Mouse (Mus musculus) MEL (cell line): Measurements from ENCODE around the gene Tnfaip1. TPM values are rescaled to one million over a fixed set of nuclear protein-coding genes. Genes with fewer than 3 reads are reported as not detected.

Source experiments
- DNase-seq: peaks from one replicate; pipeline ENCODE4 v3.0.0; 2011; ENCODE audit warnings: low read depth, low spot score
- H3K27ac ChIP-seq: 2 replicates; pipeline ENCODE4 v1.5.1; 2012; ENCODE audit warnings: low read depth, mild to moderate bottlenecking, control low read depth, low read length, moderate library complexity; ENCODE audit not compliant: control insufficient read depth
- H3K27me3 ChIP-seq, 2 experiments: fragments of 150-350 bp in 1 of 2; sonication (generic) in 1 of 2; 2 replicates each; pipeline ENCODE4 v1.6.1; 2012; ENCODE audit warnings: low read length in 2 of 2, mild to moderate bottlenecking in 2 of 2, improper control_type of control experiment in 1 of 2, moderate library complexity in 1 of 2; ENCODE audit not compliant: insufficient read depth in 2 of 2, control insufficient read depth in 1 of 2
- H3K36me3 ChIP-seq, 2 experiments: 2 replicates each; pipeline ENCODE4 v1.6.1; 2012 to 2014; ENCODE audit warnings: low read length in 2 of 2, improper control_type of control experiment in 1 of 2, inconsistent platforms in 1 of 2, mild to moderate bottlenecking in 1 of 2; ENCODE audit not compliant: insufficient read depth in 2 of 2, control insufficient read depth in 1 of 2
- H3K4me1 ChIP-seq, 2 experiments: fragments of 150-350 bp in 1 of 2; sonication (generic) in 1 of 2; 2 replicates each; pipeline ENCODE4 v1.6.1; 2012; ENCODE audit warnings: low read length in 2 of 2, improper control_type of control experiment in 1 of 2, mild to moderate bottlenecking in 1 of 2; ENCODE audit not compliant: insufficient read depth in 2 of 2, control insufficient read depth in 1 of 2
- H3K4me3 ChIP-seq, 2 experiments: fragments of 150-350 bp in 1 of 2; sonication (generic) in 1 of 2; 2 replicates each; pipeline ENCODE4 v1.5.1; 2012; ENCODE audit warnings: low read depth in 2 of 2, low read length in 2 of 2, mild to moderate bottlenecking in 2 of 2, moderate library complexity in 2 of 2, control low read depth in 1 of 2, improper control_type of control experiment in 1 of 2; ENCODE audit not compliant: control insufficient read depth in 1 of 2, insufficient read depth in 1 of 2
- H3K79me2 ChIP-seq: 2 replicates; pipeline ENCODE4 v1.6.1; 2012; ENCODE audit warnings: mild to moderate bottlenecking, low read length, moderate library complexity; ENCODE audit not compliant: control insufficient read depth, poor library complexity, insufficient read depth
- H3K9ac ChIP-seq: 2 replicates; pipeline ENCODE4 v1.6.1; 2012; ENCODE audit warnings: low read depth, mild to moderate bottlenecking, control low read depth, low read length, moderate library complexity; ENCODE audit not compliant: control insufficient read depth, poor library complexity, severe bottlenecking
- H3K9me3 ChIP-seq: fragments of 150-350 bp; sonication (generic); replicated peaks from 2 replicates; pipeline ENCODE4 v1.6.1; 2012; ENCODE audit warnings: mild to moderate bottlenecking, low read length, improper control_type of control experiment, moderate library complexity; ENCODE audit not compliant: insufficient read depth
- CHD2 ChIP-seq: IDR thresholded peaks from 2 replicates; pipeline ENCODE4 v1.6.1; 2011; ENCODE audit warnings: low read length, improper control_type of control experiment
- CTCF ChIP-seq, 3 experiments: IDR thresholded peaks in 2 of 3; conservative IDR thresholded peaks in 1 of 3; 2 replicates each; pipeline ENCODE4 v1.5.1; 2011 to 2012; ENCODE audit warnings: low read length in 3 of 3, low read depth in 2 of 3, mild to moderate bottlenecking in 2 of 3, improper control_type of control experiment in 1 of 3, inconsistent platforms in 1 of 3, mixed read lengths in 1 of 3, moderate library complexity in 1 of 3; ENCODE audit not compliant: control insufficient read depth in 1 of 3, insufficient read depth in 1 of 3, poor library complexity in 1 of 3, severe bottlenecking in 1 of 3
- E2F4 ChIP-seq: IDR thresholded peaks from 2 replicates; pipeline ENCODE4 v1.6.1; 2011; ENCODE audit warnings: low read depth, low read length, improper control_type of control experiment, borderline replicate concordance
- ETS1 ChIP-seq: IDR thresholded peaks from 2 replicates; pipeline ENCODE4 v1.6.1; 2012; ENCODE audit warnings: low read depth, mild to moderate bottlenecking, inconsistent platforms, low read length, improper control_type of control experiment, moderate library complexity
- KAT2A ChIP-seq: conservative IDR thresholded peaks from 2 replicates; pipeline ENCODE4 v1.6.1; 2012; ENCODE audit warnings: low read depth, low read length, improper control_type of control experiment, inconsistent platforms
- MAX ChIP-seq: IDR thresholded peaks from 2 replicates; pipeline ENCODE4 v1.6.1; 2011; ENCODE audit warnings: low read length, improper control_type of control experiment
- MAZ ChIP-seq: IDR thresholded peaks from 2 replicates; pipeline ENCODE4 v1.6.1; 2012; ENCODE audit warnings: low read depth, mild to moderate bottlenecking, inconsistent platforms, low read length, improper control_type of control experiment
- MXI1 ChIP-seq: IDR thresholded peaks from 2 replicates; pipeline ENCODE4 v1.6.1; 2011; ENCODE audit warnings: mild to moderate bottlenecking, low read depth, low read length, improper control_type of control experiment
- MYB ChIP-seq: IDR thresholded peaks from 2 replicates; pipeline ENCODE4 v1.6.1; 2011; ENCODE audit warnings: mild to moderate bottlenecking, low read depth, low read length, improper control_type of control experiment
- RAD21 ChIP-seq: IDR thresholded peaks from 2 replicates; pipeline ENCODE4 v1.6.1; 2011; ENCODE audit warnings: mild to moderate bottlenecking, low read depth, low read length, improper control_type of control experiment
- SIN3A ChIP-seq: IDR thresholded peaks from 2 replicates; pipeline ENCODE4 v1.6.1; 2012; ENCODE audit warnings: low read length, improper control_type of control experiment, inconsistent platforms
- SMC3 ChIP-seq: IDR thresholded peaks from 2 replicates; pipeline ENCODE4 v1.6.1; 2011; ENCODE audit warnings: low read depth, low read length, improper control_type of control experiment
- USF1 ChIP-seq: IDR thresholded peaks from 2 replicates; pipeline ENCODE4 v1.6.1; 2014; ENCODE audit warnings: low read depth, mild to moderate bottlenecking, inconsistent platforms, low read length, improper control_type of control experiment, moderate library complexity
- ZC3H11A ChIP-seq: IDR thresholded peaks from 2 replicates; pipeline ENCODE4 v1.6.1; 2012; ENCODE audit warnings: low read depth, mild to moderate bottlenecking, inconsistent platforms, low read length, improper control_type of control experiment
- ZKSCAN1 ChIP-seq: IDR thresholded peaks from 2 replicates; pipeline ENCODE4 v1.6.1; 2012; ENCODE audit warnings: low read depth, mild to moderate bottlenecking, inconsistent platforms, low read length, improper control_type of control experiment, moderate library complexity
- ZMIZ1 ChIP-seq: IDR thresholded peaks from 2 replicates; pipeline ENCODE4 v1.6.1; 2012; ENCODE audit warnings: low read depth, mild to moderate bottlenecking, inconsistent platforms, low read length, improper control_type of control experiment, moderate library complexity
- ZNF384 ChIP-seq: IDR thresholded peaks from 2 replicates; pipeline ENCODE4 v1.6.1; 2012; ENCODE audit warnings: low read depth, mild to moderate bottlenecking, inconsistent platforms, low read length, improper control_type of control experiment
- polyA plus RNA-seq, 2 experiments: library from polyadenylated mRNA; stranded (reverse) in 1 of 2; unstranded in 1 of 2; fragments of >175 nt in 1 of 2; fragments of >200 nt in 1 of 2; gene quantifications; 2 replicates each; pipeline versions ENCODE4 v1.2.1 to v1.2.4; 2012; ENCODE audit warnings: low replicate concordance in 2 of 2, low read depth in 1 of 2; ENCODE audit not compliant: insufficient read length in 2 of 2, insufficient read depth in 1 of 2, missing spikeins in 1 of 2
- total RNA-seq: library from RNA; depleted of rRNA; stranded (reverse); fragments of 300-350 nt; gene quantifications from 2 replicates; pipeline ENCODE4 v1.2.3, GENCODE M21; 2012

Gene Tnfaip1
- total and polyA plus RNA-seq, 3 experiments = 3.9 to 7.4 TPM; not detected in 1

- H3K4me1 ChIP-seq = peaks cover 0 to 5% of the 10 kb centered on the region in 2 experiments; a peak in 1 of 4 replicates
- H3K27ac ChIP-seq = no peak overlapping the region
- H3K9me3 ChIP-seq = no peaks in the 10 kb centered on the region
- no peak for DNase-seq
- H3K9ac ChIP-seq = no peak overlapping the region
- H3K27me3 ChIP-seq = no peaks in the 10 kb centered on the region
- H3K36me3 ChIP-seq = peaks cover 2 to 24% of the 10 kb centered on the region in 2 experiments
- H3K79me2 ChIP-seq = no peaks in the 10 kb centered on the region
- TF ChIP-seq KAT2A (no peak), ETS1 (no peak), ZKSCAN1 (no peak), USF1 (no peak), SMC3 (no peak), E2F4 (no peak), CHD2 (no peak), MYB (no peak), MAZ (no peak), ZMIZ1 (no peak)
- H3K4me3 ChIP-seq = no peak overlapping the region
Observed at GRCm38 (mm10) chr11:78518931-78519330, 17.2 kb downstream of the Tnfaip1 start.

DNA sequence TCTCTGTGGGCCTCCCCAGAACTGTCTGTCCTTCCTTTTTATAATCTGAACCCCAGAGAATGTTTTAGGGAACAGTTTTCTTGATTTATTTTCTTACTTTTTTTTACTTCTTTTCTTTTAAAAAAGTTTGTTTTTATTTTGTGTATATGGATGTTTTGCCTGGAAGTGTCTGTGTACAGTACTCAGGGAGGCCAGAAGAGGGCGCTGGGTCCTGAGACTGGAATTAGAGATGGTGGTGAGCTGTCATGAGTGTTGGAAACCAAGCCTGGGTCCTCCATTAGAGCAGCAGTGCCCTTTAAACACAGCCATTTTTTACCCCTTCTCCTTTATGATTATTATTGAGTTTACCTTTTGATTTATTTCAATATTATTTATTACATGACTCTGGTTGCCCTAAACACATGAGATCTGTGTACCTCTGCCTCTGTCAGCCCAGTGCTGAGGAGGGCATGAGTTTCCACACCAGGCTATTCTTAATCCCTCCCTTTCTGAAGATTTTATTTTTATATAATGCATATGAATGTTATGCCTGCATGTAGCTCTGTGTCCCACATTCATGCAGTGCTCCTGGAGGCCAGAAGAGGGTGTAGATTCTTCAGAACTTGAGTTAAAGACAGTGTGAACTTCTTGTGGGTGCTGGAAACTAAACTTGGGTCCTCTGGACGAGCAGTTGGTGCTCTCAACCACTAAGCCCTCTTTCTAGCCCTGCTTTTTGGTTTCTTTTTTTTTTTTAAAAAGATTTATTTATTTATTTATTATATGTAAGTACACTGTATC is 20.4 kb downstream of the Tnfaip1 start:
- H3K27me3 ChIP-seq = no peaks in the 10 kb centered on the region
- TF ChIP-seq ZC3H11A (peak; percentile 28; the same call in 1 of the 2 replicates), SMC3 (peak; percentile 51), SIN3A (no peak), MAZ (no peak), ZNF384 (no peak), MXI1 (0 out of 2 replicates have a peak, but pooled peaks have one; percentile 33), CTCF (IDR thresholded peaks at IDR 0.05 in 2 of 3, conservative IDR thresholded peaks at IDR 0.05 in 1 of 3; ENCODE audit: control insufficient read depth in 1 of 3, insufficient read depth in 1 of 3, low read depth in 2 of 3, low read length in 3 of 3, poor library complexity in 1 of 3, severe bottlenecking in 1 of 3) (peak; percentile 55 to 79 (median 70)), MAX (no peak), RAD21 (peak; percentile 35)
- no peaks in the 10 kb centered on the region for H3K9me3 ChIP-seq
- no peak overlapping the region for H3K4me3 ChIP-seq
- no peak overlapping the region for H3K27ac ChIP-seq
- H3K9ac ChIP-seq = no peak overlapping the region
- peaks cover 25% of the 10 kb centered on the region for H3K79me2 ChIP-seq
- peaks cover 0 to 12% of the 10 kb centered on the region in 2 experiments; a peak in 3 of 4 replicates for H3K4me1 ChIP-seq
- peak; percentile 72 for DNase-seq
- peaks cover 17 to 20% of the 10 kb centered on the region in 2 experiments for H3K36me3 ChIP-seq
